Mouse (Mus musculus): ENCODE data around the gene Mip.

GRCm38 (mm10) chr10:128255925-128256324, 30.3 kb downstream of the Mip start:
- no peak for TF ChIP-seq CTCF (IDR thresholded peaks at IDR 0.05; ENCODE audit: low read depth)
- no peak for TF ChIP-seq EP300 (IDR thresholded peaks at IDR 0.05; ENCODE audit: low read depth)
